Comparison of ENCODE assay signal across 8 mouse cellular contexts in genomic region chr14:48445984-48446683, GRCm38 (mm10). TPM values are rescaled to one million over a fixed set of nuclear protein-coding genes. Genes with fewer than 3 reads are reported as not detected.
A peak's percentile ranks its signal among the peaks of the same experiment; 100 is the strongest.
DNase-seq lines count a peak whose midpoint lies in the region; ATAC-seq and TF ChIP-seq lines count a peak whose summit lies in the region.

Tmem260 (plus strand) TSS chr14:48446124.

- no peak; a peak in 1 of 4 replicates for TF ChIP-seq EP300 in MEL (IDR thresholded peaks at IDR 0.05; ENCODE audit: low read depth in 1 of 2, low read length in 2 of 2)

- TF ChIP-seq POLR2A in MEL (IDR thresholded peaks at IDR 0.05; ENCODE audit: control insufficient read depth in 1 of 2, insufficient read depth in 1 of 2, low read depth in 1 of 2, low read length in 2 of 2, poor library complexity in 1 of 2), result peak; percentile 85 to 92
- peak; percentile 71 for TF ChIP-seq POLR2A in cerebellum, adult 2 months (IDR thresholded peaks at IDR 0.05; ENCODE audit: borderline replicate concordance, insufficient read depth, low read length)

- TF ChIP-seq RAD21 in MEL (IDR thresholded peaks at IDR 0.05; ENCODE audit: low read depth, low read length), result no peak

- peak within 1 kb of the TSS; percentile 49 for H3K4me2 ChIP-seq in forebrain, postnatal 0 days (ENCODE audit: low read depth)
- H3K4me2 ChIP-seq in lung, embryonic 15.5 days, result peak within 1 kb of the TSS; percentile 62

- TF ChIP-seq CTCF in MEL (IDR thresholded peaks at IDR 0.05 in 2 of 3, conservative IDR thresholded peaks at IDR 0.05 in 1 of 3; ENCODE audit: control insufficient read depth in 1 of 3, insufficient read depth in 1 of 3, low read depth in 2 of 3, low read length in 3 of 3, poor library complexity in 1 of 3, severe bottlenecking in 1 of 3), result peak; percentile 65 to 84 (median 82)
- TF ChIP-seq CTCF in cerebellum, adult 2 months (IDR thresholded peaks at IDR 0.05; ENCODE audit: borderline replicate concordance, insufficient read depth, low read depth, low read length), result peak; percentile 90
- peak; percentile 96 for TF ChIP-seq CTCF in forebrain, postnatal 0 days (IDR thresholded peaks at IDR 0.05; ENCODE audit: low read depth)

- H3K36me3 ChIP-seq in MEL (ENCODE audit: control insufficient read depth in 1 of 2, insufficient read depth in 2 of 2, low read length in 2 of 2), result peaks cover 0 to 5% of the 10 kb centered on the region in 2 experiments; a peak in 2 of 4 replicates
- no peaks in the 10 kb centered on the region for H3K36me3 ChIP-seq in forebrain, postnatal 0 days (ENCODE audit: insufficient read depth)
- no peaks in the 10 kb centered on the region for H3K36me3 ChIP-seq in lung, embryonic 15.5 days

- H3K27ac ChIP-seq in MEL (ENCODE audit: control insufficient read depth, low read depth, low read length), result peak within 1 kb of the TSS; percentile 62
- peak within 1 kb of the TSS; percentile 100 for H3K27ac ChIP-seq in cerebellum, adult 2 months (ENCODE audit: insufficient read depth, low read length)
- H3K27ac ChIP-seq in forebrain, postnatal 0 days (ENCODE audit: low read depth, low read length), result peak within 1 kb of the TSS; percentile 88
- peak within 1 kb of the TSS; percentile 82 for H3K27ac ChIP-seq in lung, embryonic 15.5 days

- H3K9me3 ChIP-seq in MEL (replicated peaks; ENCODE audit: insufficient read depth, low read length), result no peaks in the 10 kb centered on the region; the same call in 1 of the 2 replicates
- H3K9me3 ChIP-seq in forebrain, postnatal 0 days (ENCODE audit: low read length), result no peaks in the 10 kb centered on the region
- no peaks in the 10 kb centered on the region for H3K9me3 ChIP-seq in lung, embryonic 15.5 days

- peaks cover 0 to 6% of the 10 kb centered on the region in 2 experiments; a peak in 1 of 4 replicates for H3K4me1 ChIP-seq in MEL (ENCODE audit: control insufficient read depth in 1 of 2, insufficient read depth in 2 of 2, low read length in 2 of 2)
- peaks cover 3% of the 10 kb centered on the region; the same call in 1 of the 2 replicates for H3K4me1 ChIP-seq in cerebellum, adult 2 months (ENCODE audit: control insufficient read depth, insufficient read depth, low read length)
- H3K4me1 ChIP-seq in forebrain, postnatal 0 days (ENCODE audit: insufficient read depth), result peaks cover 6% of the 10 kb centered on the region; the same call in 1 of the 2 replicates
- peaks cover 14% of the 10 kb centered on the region for H3K4me1 ChIP-seq in lung, embryonic 15.5 days

- H3K9ac ChIP-seq in MEL (ENCODE audit: control insufficient read depth, low read depth, low read length, poor library complexity, severe bottlenecking), result peak within 1 kb of the TSS; percentile 79
- peak within 1 kb of the TSS; percentile 88 for H3K9ac ChIP-seq in forebrain, postnatal 0 days
- H3K9ac ChIP-seq in lung, embryonic 15.5 days, result peak within 1 kb of the TSS; percentile 92

- H3K27me3 ChIP-seq in MEL (ENCODE audit: control insufficient read depth in 1 of 2, insufficient read depth in 2 of 2, low read length in 2 of 2), result no peaks in the 10 kb centered on the region; a peak in 1 of 4 replicates
- H3K27me3 ChIP-seq in cerebellum, adult 2 months (ENCODE audit: control insufficient read depth, insufficient read depth, low read length), result no peaks in the 10 kb centered on the region
- no peaks in the 10 kb centered on the region; the same call in 1 of the 2 replicates for H3K27me3 ChIP-seq in forebrain, postnatal 0 days (ENCODE audit: insufficient read depth, low read length)
- H3K27me3 ChIP-seq in lung, embryonic 15.5 days, result no peaks in the 10 kb centered on the region

- H3K79me2 ChIP-seq in MEL (ENCODE audit: control insufficient read depth, insufficient read depth, low read length, poor library complexity), result peaks cover 7% of the 10 kb centered on the region

- peak; percentile 96 for ATAC-seq in forebrain, postnatal 0 days
- peak; percentile 98 for ATAC-seq in lung, embryonic 15.5 days (ENCODE audit: borderline replicate concordance, extremely low read depth, low FRiP score, low TSS enrichment)

- DNase-seq in MEL (ENCODE audit: low read depth, low spot score), result peak; percentile 94
- DNase-seq in cerebellum, adult 2 months, result peak; percentile 91 to 96
- peak; percentile 97 for DNase-seq in forebrain, postnatal 0 days
- DNase-seq in heart, postnatal 4 days, result peak; percentile 96
- peak; percentile 87 to 94 for DNase-seq in layer of hippocampus, adult 8-10 months (ENCODE audit: low spot score in 2 of 2)
- DNase-seq in ovary, adult 18-20 months (ENCODE audit: low spot score), result peak; percentile 83
- DNase-seq in thymus, postnatal 0 days (ENCODE audit: low spot score), result peak; percentile 94

- H3K4me3 ChIP-seq in MEL (ENCODE audit: control insufficient read depth in 1 of 2, insufficient read depth in 1 of 2, low read depth in 2 of 2, low read length in 2 of 2), result peak within 1 kb of the TSS; percentile 52 to 74
- H3K4me3 ChIP-seq in cerebellum, adult 2 months (replicated peaks; ENCODE audit: insufficient read depth, low read depth, low read length), result peak within 1 kb of the TSS; percentile 93
- H3K4me3 ChIP-seq in forebrain, postnatal 0 days (ENCODE audit: low read depth, low read length), result peak within 1 kb of the TSS; percentile 84
- H3K4me3 ChIP-seq in lung, embryonic 15.5 days, result peak within 1 kb of the TSS; percentile 89

- WGBS in cerebellum, adult 2 months, result under 1% methylated on average over 69 of the region's 69 CpGs
- under 1% methylated on average over 59 of the region's 69 CpGs for WGBS in forebrain, postnatal 0 days
- under 1% methylated on average over 66 of the region's 69 CpGs for WGBS in lung, embryonic 15.5 days

TF ChIP-seq in MEL, 35 proteins besides CTCF, POLR2A, EP300 and RAD21 (continues in another document):
- TF ChIP-seq MXI1 (IDR thresholded peaks at IDR 0.05; ENCODE audit: low read depth, low read length), result peak; percentile 60; the same call in 1 of the 2 replicates
- TF ChIP-seq CHD1 (IDR thresholded peaks at IDR 0.05; ENCODE audit: low read depth, low read length), result peak; percentile 99
- no peak for TF ChIP-seq ZNF384 (IDR thresholded peaks at IDR 0.05; ENCODE audit: low read depth, low read length)
- peak; percentile 79 for TF ChIP-seq NELFE (IDR thresholded peaks at IDR 0.05; ENCODE audit: low read depth, low read length)
- peak; percentile 85 for TF ChIP-seq HCFC1 (IDR thresholded peaks at IDR 0.05; ENCODE audit: low read depth, low read length)
- peak; percentile 78; the same call in 1 of the 2 replicates for TF ChIP-seq GABPA (IDR thresholded peaks at IDR 0.05; ENCODE audit: low read depth, low read length)
- no peak for TF ChIP-seq SMC3 (IDR thresholded peaks at IDR 0.05; ENCODE audit: low read depth, low read length)
- peak; percentile 34; the same call in 1 of the 2 replicates for TF ChIP-seq TCF12 (IDR thresholded peaks at IDR 0.05; ENCODE audit: low read depth, low read length)
- peak; percentile 85 for TF ChIP-seq ELF1 (IDR thresholded peaks at IDR 0.05; ENCODE audit: low read depth, low read length)
- no peak for TF ChIP-seq JUND (IDR thresholded peaks at IDR 0.05; ENCODE audit: low read depth, low read length)
- no peak for TF ChIP-seq MAZ (IDR thresholded peaks at IDR 0.05; ENCODE audit: low read depth, low read length)
- TF ChIP-seq UBTF (IDR thresholded peaks at IDR 0.05; ENCODE audit: borderline replicate concordance, insufficient read depth, low read depth, low read length), result no peak
- TF ChIP-seq SIN3A (IDR thresholded peaks at IDR 0.05; ENCODE audit: low read length), result peak; percentile 85
- no peak for TF ChIP-seq RCOR1 (IDR thresholded peaks at IDR 0.05; ENCODE audit: low read depth, low read length)
- TF ChIP-seq MYC (IDR thresholded peaks at IDR 0.05; ENCODE audit: low read depth, low read length), result peak; percentile 75; the same call in 1 of the 2 replicates
- TF ChIP-seq BHLHE40 (IDR thresholded peaks at IDR 0.05; ENCODE audit: borderline replicate concordance, low read depth, low read length), result no peak
- TF ChIP-seq POLR2AphosphoS5 (IDR thresholded peaks at IDR 0.05; ENCODE audit: borderline replicate concordance, low read depth, low read length), result 0 out of 2 replicates have a peak, but pooled peaks have one; percentile 12
- TF ChIP-seq ZKSCAN1 (IDR thresholded peaks at IDR 0.05; ENCODE audit: low read depth, low read length), result no peak
- TF ChIP-seq MAFK (IDR thresholded peaks at IDR 0.05; ENCODE audit: borderline replicate concordance, low read depth, low read length), result no peak
- peak; percentile 77 for TF ChIP-seq TBP (IDR thresholded peaks at IDR 0.05; ENCODE audit: low read depth, low read length)
- no peak for TF ChIP-seq ZC3H11A (IDR thresholded peaks at IDR 0.05; ENCODE audit: low read depth, low read length)
- peak; percentile 69 for TF ChIP-seq POLR2AphosphoS2 (IDR thresholded peaks at IDR 0.05; ENCODE audit: low read length)
- TF ChIP-seq ETS1 (IDR thresholded peaks at IDR 0.05; ENCODE audit: low read depth, low read length), result peak; percentile 33; the same call in 1 of the 2 replicates
- TF ChIP-seq USF2 (IDR thresholded peaks at IDR 0.05; ENCODE audit: borderline replicate concordance in 1 of 2, insufficient read depth in 1 of 2, low read depth in 1 of 2, low read length in 2 of 2), result no peak
- TF ChIP-seq CHD2 (IDR thresholded peaks at IDR 0.05; ENCODE audit: low read length), result no peak
- peak; percentile 67; the same call in 1 of the 2 replicates for TF ChIP-seq ZMIZ1 (IDR thresholded peaks at IDR 0.05; ENCODE audit: low read depth, low read length)
- no peak for TF ChIP-seq E2F4 (IDR thresholded peaks at IDR 0.05; ENCODE audit: borderline replicate concordance, low read depth, low read length)
- TF ChIP-seq TAL1 (IDR thresholded peaks at IDR 0.05; ENCODE audit: low read length), result no peak
- TF ChIP-seq NRF1 (IDR thresholded peaks at IDR 0.05; ENCODE audit: insufficient read depth, low read depth, low read length, poor library complexity, severe bottlenecking), result no peak
- TF ChIP-seq USF1 (IDR thresholded peaks at IDR 0.05; ENCODE audit: low read depth, low read length), result no peak

RNA-seq across cellular contexts. Expression of gene Tmem260, which starts in this region (rescaled TPM):
- total RNA-seq in MEL (2012; rRNA removed), result 2.7 and 2.8 TPM in 2 replicates
- 1 to 10 TPM in 1 of 2 experiments, not detected in 1; 5.6 TPM for polyA plus RNA-seq in MEL (2012; ENCODE audit: insufficient read depth in 1 of 2, insufficient read length in 2 of 2, low read depth in 1 of 2, low replicate concordance in 2 of 2, missing spikeins in 1 of 2)
- polyA plus RNA-seq in cerebellum, adult 2 months (2012; rRNA removed), result 18.6 and 18.9 TPM in 2 replicates
- total RNA-seq in forebrain, postnatal 0 days (2014; rRNA removed), result 10.2 and 20.6 TPM in 2 replicates
- 7.0 and 10.0 TPM in 2 replicates for polyA plus RNA-seq in forebrain, postnatal 0 days (2015; fragmentation: Nextera tagmentation; extraction: Ambion mirVana)
- total RNA-seq in heart, postnatal 4 days (2021), result 10 to 100 TPM; 11.6 to 12.5 TPM
- total RNA-seq in layer of hippocampus, adult 8-10 months (2022), result 10 to 100 TPM; 23.0 to 32.2 (median 26.0) TPM
- 20.1 and 24.4 TPM in 2 replicates for polyA plus RNA-seq in lung, embryonic 15.5 days (2015; fragmentation: Nextera tagmentation; extraction: Ambion mirVana)
- 20.7 and 23.0 TPM in 2 replicates for polyA plus RNA-seq in thymus, postnatal 0 days (2015; fragmentation: Nextera tagmentation; extraction: Ambion mirVana)

Comparison
In these comparisons a context has a peak if more than half of its experiments do, and no peak if none do; other contexts are left out.
1. Peak in every context shown above with its lines: DNase-seq, ATAC-seq, H3K4me3 ChIP-seq and H3K27ac ChIP-seq.